Mouse (Mus musculus): Measurements from ENCODE around the gene Il21r.

The Il21r gene

DNA sequence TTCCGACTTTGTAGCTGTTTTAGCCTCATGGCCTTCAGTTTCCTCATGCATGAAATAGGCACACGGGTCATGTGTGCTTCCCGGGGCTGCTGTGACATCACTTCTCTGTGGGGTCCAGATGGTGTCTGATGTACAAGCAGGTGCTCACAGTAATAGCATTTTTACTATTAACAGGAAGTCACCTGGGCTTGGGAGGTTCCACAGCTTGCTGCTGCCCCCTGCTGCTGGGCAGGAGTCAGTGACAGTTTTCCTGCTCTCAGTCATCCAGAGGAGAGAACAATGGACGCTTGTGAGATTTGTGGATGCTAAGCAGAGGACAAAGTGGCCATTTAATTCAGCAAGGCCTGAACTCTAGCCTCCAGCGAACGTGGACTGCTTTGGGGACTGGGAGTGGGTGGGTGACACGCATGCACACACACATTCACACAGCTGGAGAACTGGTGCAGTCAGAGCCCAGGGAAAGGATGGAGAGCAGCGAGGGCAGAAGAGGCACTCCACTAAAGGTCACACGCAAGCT, 35.7 kb downstream of the Il21r start:
- DNase-seq (ENCODE audit: low spot score in 2 of 2) = peak; percentile 43 to 61

GRCm38 (mm10) chr7:125643880-125644279, 40.7 kb downstream of the Il21r start:
- DNase-seq (ENCODE audit: low spot score in 2 of 2) = no peak

GRCm38 (mm10) chr7:125645413-125645812, 42.2 kb downstream of the Il21r start:
- DNase-seq (ENCODE audit: low spot score in 2 of 2) = no peak

DNA sequence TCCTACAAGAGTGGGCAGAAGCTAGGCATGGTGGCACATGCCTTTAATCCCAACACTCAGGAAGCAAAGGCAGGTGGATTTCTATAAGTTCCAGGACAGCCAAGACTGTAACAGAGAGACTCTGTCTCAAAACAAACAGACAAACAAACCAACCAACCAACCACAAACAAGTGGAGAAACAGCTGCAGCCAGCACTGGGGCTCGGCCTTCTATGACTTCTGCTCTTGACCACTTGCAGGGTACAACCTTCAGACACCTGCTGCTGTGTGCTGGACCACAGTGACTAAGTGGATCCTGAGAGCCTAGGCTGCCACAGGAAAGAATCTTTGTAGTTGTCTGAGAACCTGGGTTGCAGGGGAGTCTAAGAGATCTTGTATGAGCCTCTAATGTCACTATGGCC, 45.8 kb downstream of the Il21r start:
- no peak for DNase-seq (ENCODE audit: low spot score in 2 of 2)

- DNase-seq (ENCODE audit: low spot score in 2 of 2) = no peak
These were observed 54.3 kb downstream of the Il21r start for GRCm38 (mm10) chr7:125657511-125657910.

DNA sequence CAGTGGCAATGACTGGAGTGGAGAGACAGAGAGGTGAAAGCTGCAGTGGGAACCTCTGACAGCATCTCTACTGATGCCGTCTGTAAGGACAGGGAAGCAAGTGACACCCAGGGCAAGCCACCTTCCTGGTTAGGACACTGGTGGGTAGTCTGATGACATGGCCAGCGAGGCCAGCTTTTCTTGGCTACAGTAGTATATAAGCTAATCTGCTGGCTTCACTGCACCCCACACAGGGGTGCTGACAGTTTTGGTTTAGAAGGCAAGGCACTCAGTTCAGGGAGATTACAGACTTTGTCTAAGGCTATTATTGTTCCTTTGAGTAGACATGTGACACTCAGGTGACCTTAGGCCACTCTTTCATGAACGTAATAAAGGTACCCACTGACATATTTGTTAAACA, 60.4 kb downstream of the Il21r start:
- no peak for DNase-seq (ENCODE audit: low spot score in 2 of 2)

- DNase-seq (ENCODE audit: low spot score in 2 of 2) = no peak
These were observed 67.6 kb downstream of the Il21r start for GRCm38 (mm10) chr7:125670865-125671264.

DNA sequence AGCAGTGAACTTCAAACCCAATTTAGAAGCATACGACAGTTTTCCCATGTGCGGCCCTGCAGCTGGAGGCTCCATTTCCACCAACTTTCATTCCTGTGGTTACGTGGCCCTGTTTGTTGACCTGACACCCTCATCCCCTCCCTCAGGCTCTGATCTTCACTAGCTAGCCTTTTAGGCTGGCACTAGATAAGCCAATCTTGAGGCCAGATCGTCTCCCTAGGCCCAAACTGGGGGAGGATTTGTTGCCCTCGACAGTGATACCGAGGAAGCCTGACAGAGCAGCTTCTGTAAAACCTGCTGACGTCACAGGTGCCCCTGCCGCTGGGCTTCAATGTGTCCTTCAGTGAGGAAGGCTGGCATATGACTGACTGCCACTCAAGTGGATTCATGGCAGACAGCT, 68.2 kb downstream of the Il21r start:
- DNase-seq (ENCODE audit: low spot score in 2 of 2) = no peak

DNA sequence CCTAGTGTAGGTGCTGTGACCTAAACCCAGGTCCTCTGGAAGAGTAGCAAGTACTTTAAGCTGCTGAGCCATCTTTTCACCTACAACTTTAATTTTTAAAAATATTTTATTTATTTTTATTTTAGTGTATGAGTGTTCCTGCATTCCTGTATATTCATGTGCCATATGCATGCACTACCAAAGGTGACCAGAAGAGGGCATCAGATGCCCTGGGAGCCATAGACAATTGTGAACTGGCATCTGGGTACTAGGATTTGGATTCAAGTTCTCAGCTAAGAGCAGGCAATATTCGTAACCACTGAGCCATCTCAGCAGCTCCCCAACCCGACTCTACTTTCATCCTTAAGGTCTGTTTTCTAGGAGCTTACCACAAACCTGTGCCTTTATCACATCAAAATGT, 71.7 kb downstream of the Il21r start:
- peak in 1 of 2 experiments; percentile 32 for DNase-seq (ENCODE audit: low spot score in 2 of 2)

- DNase-seq (ENCODE audit: low spot score in 2 of 2) = no peak
These were observed 75.5 kb downstream of the Il21r start for GRCm38 (mm10) chr7:125678756-125679155.

GRCm38 (mm10) chr7:125679936-125680335, 76.7 kb downstream of the Il21r start:
- no peak for DNase-seq (ENCODE audit: low spot score in 2 of 2)

Data from frontal cortex, postnatal 14 days (tissue).